In genomic region chr14:101460768-101461167, GRCm38 (mm10) we compare ENCODE assay signal across 8 mouse cellular contexts.
DNase-seq lines count a peak whose midpoint lies in the region; ATAC-seq lines count a peak whose summit lies in the region.

No protein-coding gene starts in this region.

- no peaks in the 10 kb centered on the region for H3K9me3 ChIP-seq in midbrain, embryonic 10.5 days (replicated peaks)
- no peaks in the 10 kb centered on the region for H3K9me3 ChIP-seq in midbrain, embryonic 15.5 days
- no peaks in the 10 kb centered on the region for H3K9me3 ChIP-seq in midbrain, embryonic 12.5 days

- peak; percentile 45 for DNase-seq in midbrain, embryonic 10.5 days (ENCODE audit: low spot score)
- peak; percentile 74 to 83 for DNase-seq in adrenal gland, postnatal 36 days
- DNase-seq in fibroblast of lung, adult 2 months (ENCODE audit: low read depth), result peak; percentile 44
- DNase-seq in layer of hippocampus, postnatal 36 days, result peak; percentile 24 to 52
- peak; percentile 60 for DNase-seq in thymus, postnatal 14 days

- no peaks in the 10 kb centered on the region for H3K27me3 ChIP-seq in midbrain, embryonic 10.5 days (ENCODE audit: low read depth, poor library complexity, severe bottlenecking)
- H3K27me3 ChIP-seq in midbrain, embryonic 15.5 days (replicated peaks), result no peaks in the 10 kb centered on the region
- H3K27me3 ChIP-seq in midbrain, embryonic 12.5 days, result no peaks in the 10 kb centered on the region

- no peak for ATAC-seq in midbrain, embryonic 15.5 days (replicated peaks)
- ATAC-seq in hematopoietic stem cell, adult 5-6 weeks (replicated peaks in 1 of 2; ENCODE audit: insufficient read depth in 1 of 2, low FRiP score in 2 of 2, low TSS enrichment in 1 of 2, low read depth in 1 of 2, poor library complexity in 2 of 2, severe bottlenecking in 2 of 2), result peak; percentile 56 to 76; a peak in 3 of 4 replicates
- 0 out of 2 replicates have a peak, but pooled peaks have one; percentile 41 for ATAC-seq in midbrain, embryonic 12.5 days (ENCODE audit: low FRiP score, low read depth)

- H3K4me1 ChIP-seq in midbrain, embryonic 10.5 days, result no peaks in the 10 kb centered on the region
- H3K4me1 ChIP-seq in midbrain, embryonic 15.5 days, result no peaks in the 10 kb centered on the region
- no peaks in the 10 kb centered on the region for H3K4me1 ChIP-seq in midbrain, embryonic 12.5 days

- H3K27ac ChIP-seq in midbrain, embryonic 10.5 days (replicated peaks), result no peak overlapping the region
- no peak overlapping the region for H3K27ac ChIP-seq in midbrain, embryonic 15.5 days
- H3K27ac ChIP-seq in midbrain, embryonic 12.5 days (replicated peaks), result no peak overlapping the region

- no peaks in the 10 kb centered on the region for H3K36me3 ChIP-seq in midbrain, embryonic 10.5 days
- no peaks in the 10 kb centered on the region for H3K36me3 ChIP-seq in midbrain, embryonic 15.5 days (replicated peaks)
- H3K36me3 ChIP-seq in midbrain, embryonic 12.5 days, result no peaks in the 10 kb centered on the region

- no peak overlapping the region for H3K4me2 ChIP-seq in midbrain, embryonic 15.5 days
- H3K4me2 ChIP-seq in midbrain, embryonic 12.5 days (replicated peaks), result no peak overlapping the region

- H3K9ac ChIP-seq in midbrain, embryonic 15.5 days, result no peak overlapping the region
- no peak overlapping the region for H3K9ac ChIP-seq in midbrain, embryonic 12.5 days (replicated peaks)

- no peak overlapping the region for H3K4me3 ChIP-seq in midbrain, embryonic 10.5 days
- H3K4me3 ChIP-seq in midbrain, embryonic 15.5 days, result no peak overlapping the region
- no peak overlapping the region for H3K4me3 ChIP-seq in midbrain, embryonic 12.5 days

- WGBS in midbrain, embryonic 10.5 days, result 27% methylated on average over 6 of the region's 6 CpGs
- 24% methylated on average over 6 of the region's 6 CpGs for WGBS in midbrain, embryonic 15.5 days
- WGBS in midbrain, embryonic 12.5 days, result 22% methylated on average over 6 of the region's 6 CpGs
